In the genomic region with DNA sequence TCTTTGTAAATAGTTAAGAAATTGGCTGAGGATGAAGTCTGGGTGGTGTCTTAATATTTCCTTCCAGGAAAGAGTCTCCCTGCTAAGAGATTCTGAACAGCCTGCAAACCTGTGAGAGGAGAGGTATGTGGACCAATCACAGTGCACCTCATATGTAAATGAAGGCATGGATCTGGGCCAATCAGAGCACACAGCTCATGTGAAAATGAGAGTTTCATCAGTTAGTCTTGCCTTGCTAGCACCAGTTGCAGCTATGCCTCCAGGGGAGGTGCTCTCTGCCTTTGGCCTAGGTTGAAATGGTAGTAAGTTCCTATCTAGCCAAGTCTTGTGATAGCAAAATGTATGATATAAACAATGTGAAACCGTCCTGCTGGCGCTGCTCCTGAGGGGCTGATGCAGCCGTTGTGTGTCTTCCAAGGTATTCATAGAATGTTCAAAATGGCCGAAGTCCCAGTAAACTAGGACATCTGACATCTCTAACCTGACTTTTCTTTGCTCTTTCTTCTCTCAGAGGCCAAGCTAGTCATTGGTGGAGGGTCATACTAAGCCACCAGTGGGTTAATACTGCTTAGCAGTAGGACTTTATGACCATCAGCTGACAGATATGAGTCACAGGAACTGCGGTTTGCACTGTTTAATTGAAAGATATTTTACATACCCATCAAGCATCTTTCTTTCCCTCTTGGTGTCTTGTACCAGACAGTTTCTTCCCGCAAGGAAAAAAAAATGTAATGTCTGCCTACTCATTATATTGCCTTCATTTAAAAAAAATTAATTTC, we compare ENCODE assay signal across 20 mouse cellular contexts. TPM values are rescaled to one million over a fixed set of nuclear protein-coding genes. Genes with fewer than 3 reads are reported as not detected.
DNase-seq lines count a peak whose midpoint lies in the region; ATAC-seq and TF ChIP-seq lines count a peak whose summit lies in the region.
"Had no signal": no experiment of that assay in that cellular context is flagged by ENCODE, and none has a peak within 500 bp of the region (broad histone marks: within the 10 kb centered on the region; RNA-seq: fewer than 3 reads in every experiment).

No protein-coding gene starts in this region.

- H3K36me3 ChIP-seq in small intestine, adult 2 months (ENCODE audit: control insufficient read depth, insufficient read depth, low read length), result peaks cover 9% of the 10 kb centered on the region
- H3K36me3 ChIP-seq in forebrain, embryonic 16.5 days (ENCODE audit: control insufficient read depth, insufficient read depth), result no peaks in the 10 kb centered on the region
- H3K36me3 ChIP-seq: embryonic facial prominence, embryonic 13.5 days; forebrain, embryonic 10.5 days; heart, embryonic 12.5 days had no signal

- H3K9ac ChIP-seq in forebrain, embryonic 16.5 days (replicated peaks; ENCODE audit: low read depth, low read length), result no peak overlapping the region
- H3K9ac ChIP-seq: embryonic facial prominence, embryonic 13.5 days; heart, embryonic 12.5 days had no signal

- no peaks in the 10 kb centered on the region for H3K27me3 ChIP-seq in small intestine, adult 2 months (ENCODE audit: control insufficient read depth, insufficient read depth, low read length)
- H3K27me3 ChIP-seq in forebrain, embryonic 16.5 days (replicated peaks; ENCODE audit: control insufficient read depth, insufficient read depth, low read length), result no peaks in the 10 kb centered on the region
- H3K27me3 ChIP-seq: embryonic facial prominence, embryonic 13.5 days had no signal

- 62% methylated on average over 6 of the region's 6 CpGs for WGBS in small intestine, adult 2 months
- 94% methylated on average over 6 of the region's 6 CpGs for WGBS in forebrain, embryonic 16.5 days

- DNase-seq in kidney, adult 11 months, result peak; percentile 26
- no peak for DNase-seq in kidney, postnatal 4 days
- peak; percentile 43 for DNase-seq in MEL-GATA-1-ER (ENCODE audit: extremely low read depth, low read depth)
- DNase-seq in kidney, adult 9 months, result peak; percentile 57
- no peak for DNase-seq in cerebellum, postnatal 36 days
- DNase-seq in right cerebral cortex, postnatal 36 days (ENCODE audit: low spot score in 2 of 2), result no peak
- DNase-seq: adrenal gland, postnatal 25 days; cerebellum, postnatal 14 days; heart, postnatal 4 days; lung, postnatal 14 days; right cerebral cortex, postnatal 25 days; thymus, postnatal 14 days had no signal

- H3K9me3 ChIP-seq in forebrain, embryonic 16.5 days (ENCODE audit: control insufficient read depth, low read length), result no peaks in the 10 kb centered on the region
- H3K9me3 ChIP-seq: embryonic facial prominence, embryonic 13.5 days; forebrain, embryonic 10.5 days; heart, embryonic 12.5 days had no signal

- TF ChIP-seq POLR2A in small intestine, adult 2 months (IDR thresholded peaks at IDR 0.05; ENCODE audit: low read depth, low read length), result no peak

- no peak for ATAC-seq in forebrain, embryonic 16.5 days
- ATAC-seq: CD4-positive, CD25-positive, alpha-beta regulatory T cell, adult 4 months had no signal

- H3K4me3 ChIP-seq in small intestine, adult 2 months (ENCODE audit: low read depth, low read length), result no peak overlapping the region
- no peak overlapping the region for H3K4me3 ChIP-seq in forebrain, embryonic 16.5 days (replicated peaks; ENCODE audit: low read length)
- H3K4me3 ChIP-seq: embryonic facial prominence, embryonic 13.5 days; forebrain, embryonic 10.5 days; heart, embryonic 12.5 days had no signal

- H3K27ac ChIP-seq in small intestine, adult 2 months (ENCODE audit: insufficient read depth, low read depth, low read length), result peak overlapping the region; percentile 75
- H3K27ac ChIP-seq in forebrain, embryonic 16.5 days (ENCODE audit: low read length), result no peak overlapping the region
- H3K27ac ChIP-seq: embryonic facial prominence, embryonic 13.5 days; forebrain, embryonic 10.5 days had no signal

- no peak for TF ChIP-seq CTCF in small intestine, adult 2 months (IDR thresholded peaks at IDR 0.05; ENCODE audit: extremely low read depth, insufficient read length, insufficient replicate concordance, low read depth, low read length)

- peaks cover 8% of the 10 kb centered on the region; the same call in 1 of the 2 replicates for H3K4me1 ChIP-seq in small intestine, adult 2 months (ENCODE audit: control insufficient read depth, insufficient read depth, insufficient read length, low read length)
- no peaks in the 10 kb centered on the region for H3K4me1 ChIP-seq in forebrain, embryonic 16.5 days (replicated peaks; ENCODE audit: control insufficient read depth, insufficient read depth, low read length)
- H3K4me1 ChIP-seq: embryonic facial prominence, embryonic 13.5 days; forebrain, embryonic 10.5 days had no signal

- H3K4me2 ChIP-seq in forebrain, embryonic 16.5 days (ENCODE audit: low read length), result no peak overlapping the region
- H3K4me2 ChIP-seq: embryonic facial prominence, embryonic 13.5 days; heart, embryonic 12.5 days; liver, embryonic 11.5 days; midbrain, embryonic 11.5 days had no signal

RNA-seq across cellular contexts. Expression of a gene that starts 32.0 kb away (rescaled TPM):
- polyA plus RNA-seq in small intestine, adult 2 months (2012; rRNA removed), result 3.5 and 10.5 TPM in 2 replicates
- polyA plus RNA-seq in forebrain, embryonic 16.5 days (2015; fragmentation: Nextera tagmentation; extraction: Ambion mirVana), result 0.09 and 0.28 TPM in 2 replicates
- polyA plus RNA-seq: heart, embryonic 12.5 days had no signal

RNA-seq across cellular contexts. Expression of a gene that starts 42.8 kb away (rescaled TPM):
- polyA plus RNA-seq in small intestine, adult 2 months (2012; rRNA removed), result 24.8 and 58.5 TPM in 2 replicates
- polyA plus RNA-seq in forebrain, embryonic 16.5 days (2015; fragmentation: Nextera tagmentation; extraction: Ambion mirVana), result 17.9 and 22.8 TPM in 2 replicates

Comparison
In these comparisons a context has a peak if more than half of its experiments do, and no peak if none do; other contexts are left out.
1. DNase-seq: peak in kidney, adult 11 months (single experiment), MEL-GATA-1-ER (single experiment) and kidney, adult 9 months (single experiment); none in kidney, postnatal 4 days (0 of 2), cerebellum, postnatal 36 days (0 of 2) and right cerebral cortex, postnatal 36 days (0 of 2).